Mouse (Mus musculus) kidney, postnatal 14 days (tissue): Measurements from ENCODE around the gene Ppp1r9b.

Experiments used
- DNase-seq: peaks from one replicate; pipeline ENCODE4 v3.0.0; 2022; ENCODE audit warnings: mixed read lengths

The Ppp1r9b gene

DNA sequence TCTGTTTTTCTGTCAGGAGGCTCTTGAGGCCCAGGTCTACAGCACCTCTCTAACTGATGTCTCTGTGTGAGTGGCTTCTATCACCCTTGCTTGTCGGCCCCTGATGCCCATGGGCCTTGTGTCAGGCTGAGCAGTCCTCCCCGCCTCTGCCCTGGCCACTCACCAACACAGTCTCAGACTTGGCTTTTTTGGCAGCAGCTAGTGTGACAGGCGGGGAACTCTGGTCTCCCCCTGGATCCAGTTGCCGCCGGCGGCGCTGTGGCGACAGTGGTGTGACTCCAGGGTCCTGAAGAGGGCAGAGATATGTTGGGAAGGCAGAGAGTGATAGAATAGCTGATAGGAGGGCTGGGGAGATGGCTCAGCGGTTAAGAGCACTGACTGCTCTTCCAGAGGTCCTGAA, 62.2 kb downstream of the Ppp1r9b start:
- no peak for DNase-seq
